Mouse (Mus musculus) hindbrain, embryonic 11.5 days (tissue): ENCODE results near the gene Asap2. TPM values are rescaled to one million over a fixed set of nuclear protein-coding genes. Genes with fewer than 3 reads are reported as not detected.

Experiments used
- ATAC-seq: fragments of 200-750 bp; cut with Nextera tagmentation; 2 replicates; pipeline ENCODE4 v1.8.0; 2017; ENCODE audit warnings: mild to moderate bottlenecking, moderate TSS enrichment, moderate library complexity; ENCODE audit not compliant: low FRiP score
- DNase-seq: peaks from one replicate; pipeline ENCODE4 v3.0.0-alpha.2; 2015; ENCODE audit warnings: low spot score
- H3K27ac ChIP-seq: fragments of 300-500 bp; sonication (generic); 2 replicates; pipeline ENCODE4 v1.5.1; 2014; ENCODE audit warnings: mild to moderate bottlenecking, low read depth, low read length
- H3K27me3 ChIP-seq: fragments of 300-500 bp; sonication (generic); 2 replicates; pipeline ENCODE4 v1.6.1; 2014; ENCODE audit warnings: mild to moderate bottlenecking, low read length, moderate library complexity, mixed read lengths; ENCODE audit not compliant: control insufficient read depth, insufficient read depth
- H3K36me3 ChIP-seq: fragments of 300-500 bp; sonication (generic); 2 replicates; pipeline ENCODE4 v1.6.1; 2014; ENCODE audit warnings: mild to moderate bottlenecking, low read length, moderate library complexity, mixed read lengths; ENCODE audit not compliant: control insufficient read depth, insufficient read depth
- H3K4me1 ChIP-seq: fragments of 300-500 bp; sonication (generic); replicated peaks from 2 replicates; pipeline ENCODE4 v1.6.1; 2014; ENCODE audit warnings: low read length, mixed read lengths; ENCODE audit not compliant: control insufficient read depth, insufficient read depth
- H3K4me2 ChIP-seq: fragments of 300-500 bp; sonication (generic); replicated peaks from 2 replicates; pipeline ENCODE4 v1.6.1; 2014; ENCODE audit warnings: mild to moderate bottlenecking, low read depth, low read length
- H3K4me3 ChIP-seq: fragments of 300-500 bp; sonication (generic); 2 replicates; pipeline ENCODE4 v1.5.1; 2014; ENCODE audit warnings: low read depth, low read length
- H3K9ac ChIP-seq: fragments of 300-500 bp; sonication (generic); 2 replicates; pipeline ENCODE4 v1.6.1; 2014; ENCODE audit warnings: low read depth, low read length
- H3K9me3 ChIP-seq: fragments of 300-500 bp; sonication (generic); 2 replicates; pipeline ENCODE4 v1.6.1; 2016; ENCODE audit warnings: low read length; ENCODE audit not compliant: control insufficient read depth
- WGBS: fragments of 180-500 bp; shearing (Covaris S2); extraction: QIAGEN DNeasy Blood & Tissue Kit; methylation state at CpG from one replicate; pipeline ENCODE4 v1.1.7; 2014; 5-methylcytosine and 5-hydroxymethylcytosine counted together
- polyA plus RNA-seq: library from polyadenylated mRNA; unstranded; fragments of >200 nt; fragmentation: Nextera tagmentation; extraction: Ambion mirVana; gene quantifications from 2 replicates; pipeline ENCODE4 v1.2.1, GENCODE M21; 2014

The Asap2 gene
- polyA plus RNA-seq, 1 experiment from 2014 or later, result 18.4 TPM

DNA sequence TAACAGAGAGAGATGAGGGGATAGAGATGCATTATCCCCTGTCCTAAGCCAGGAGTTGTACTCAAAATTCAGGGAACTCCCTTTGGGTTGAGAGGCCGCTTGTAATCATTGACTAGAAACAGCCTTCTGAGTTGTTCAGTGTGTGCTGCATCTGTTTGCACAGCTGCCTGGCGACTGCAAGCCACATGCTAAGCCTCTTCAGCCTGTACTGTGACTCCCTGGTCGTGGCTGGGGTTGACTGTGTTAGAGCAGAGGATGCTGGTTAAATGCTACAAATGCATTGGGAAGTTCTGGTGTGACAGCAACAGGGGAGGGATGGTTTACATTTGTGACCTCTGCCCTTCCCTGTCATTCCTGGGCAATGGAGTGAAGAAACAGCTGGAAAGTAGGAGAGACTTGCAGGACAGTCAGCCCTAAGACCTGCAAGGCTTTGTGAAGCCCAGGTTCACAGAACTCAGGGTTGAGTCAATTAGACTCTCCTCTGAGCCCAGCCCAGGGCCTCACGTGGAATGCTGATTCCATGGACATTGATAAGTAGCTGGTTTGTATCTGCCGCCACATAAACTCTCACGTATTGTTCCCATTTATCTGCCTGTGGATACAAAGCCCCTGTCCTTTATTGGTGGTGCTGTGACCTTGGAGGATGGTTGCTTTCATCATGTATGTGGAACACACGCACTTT lies 257.6 kb downstream of the Asap2 start:
- ATAC-seq, result no peak
- H3K36me3 ChIP-seq, result peaks cover 13% of the 10 kb centered on the region
- H3K4me2 ChIP-seq, result no peak overlapping the region
- H3K4me1 ChIP-seq, result no peaks in the 10 kb centered on the region
- 76% methylated on average over 7 of the region's 7 CpGs for WGBS
- no peaks in the 10 kb centered on the region for H3K27me3 ChIP-seq
- no peak for DNase-seq
- no peaks in the 10 kb centered on the region for H3K9me3 ChIP-seq
- no peak overlapping the region for H3K9ac ChIP-seq
- H3K27ac ChIP-seq, result no peak overlapping the region
- H3K4me3 ChIP-seq, result no peak overlapping the region

- no peak overlapping the region for H3K4me2 ChIP-seq
- WGBS, result 93% methylated on average over 6 of the region's 6 CpGs
- H3K36me3 ChIP-seq, result peaks cover 2% of the 10 kb centered on the region; the same call in 1 of the 2 replicates
- H3K27me3 ChIP-seq, result no peaks in the 10 kb centered on the region
- no peaks in the 10 kb centered on the region for H3K4me1 ChIP-seq
- H3K4me3 ChIP-seq, result no peak overlapping the region
- H3K27ac ChIP-seq, result no peak overlapping the region
- no peak overlapping the region for H3K9ac ChIP-seq
- DNase-seq (no peak), ATAC-seq (no peak)
- H3K9me3 ChIP-seq, result no peaks in the 10 kb centered on the region
Measured at GRCm38 (mm10) chr12:21260494-21261256, 270.4 kb downstream of the Asap2 start.

- Histone ChIP-seq H3K4me2 (no peak overlapping the region), H3K9ac (no peak overlapping the region), H3K27me3 (no peaks in the 10 kb centered on the region), H3K9me3 (no peaks in the 10 kb centered on the region), H3K27ac (no peak overlapping the region), H3K36me3 (peaks cover 2% of the 10 kb centered on the region; the same call in 1 of the 2 replicates), H3K4me1 (no peaks in the 10 kb centered on the region), H3K4me3 (no peak overlapping the region)
- WGBS, result 87% methylated on average over 4 of the region's 4 CpGs
- no peak for DNase-seq
- ATAC-seq, result no peak
Measured at GRCm38 (mm10) chr12:21261521-21261920, 271.3 kb downstream of the Asap2 start.

- Histone ChIP-seq H3K9ac (no peak overlapping the region), H3K4me1 (no peaks in the 10 kb centered on the region), H3K36me3 (peaks cover 2% of the 10 kb centered on the region; the same call in 1 of the 2 replicates), H3K4me2 (no peak overlapping the region), H3K4me3 (no peak overlapping the region), H3K9me3 (no peaks in the 10 kb centered on the region), H3K27me3 (no peaks in the 10 kb centered on the region), H3K27ac (no peak overlapping the region)
- no peak for DNase-seq
- no peak for ATAC-seq
- WGBS, result 95% methylated on average over 5 of the region's 5 CpGs
Measured at GRCm38 (mm10) chr12:21263256-21263655, 273.0 kb downstream of the Asap2 start.

- H3K4me1 ChIP-seq, result no peaks in the 10 kb centered on the region
- 90% methylated on average over 5 of the region's 5 CpGs for WGBS
- H3K27me3 ChIP-seq, result no peaks in the 10 kb centered on the region
- DNase-seq (no peak), ATAC-seq (no peak)
- H3K36me3 ChIP-seq, result peaks cover 4% of the 10 kb centered on the region; the same call in 1 of the 2 replicates
- no peak overlapping the region for H3K4me3 ChIP-seq
- no peak overlapping the region for H3K9ac ChIP-seq
- H3K27ac ChIP-seq, result no peak overlapping the region
- H3K4me2 ChIP-seq, result no peak overlapping the region
- H3K9me3 ChIP-seq, result no peaks in the 10 kb centered on the region
Measured at GRCm38 (mm10) chr12:21264241-21264640, 274.0 kb downstream of the Asap2 start.

DNA sequence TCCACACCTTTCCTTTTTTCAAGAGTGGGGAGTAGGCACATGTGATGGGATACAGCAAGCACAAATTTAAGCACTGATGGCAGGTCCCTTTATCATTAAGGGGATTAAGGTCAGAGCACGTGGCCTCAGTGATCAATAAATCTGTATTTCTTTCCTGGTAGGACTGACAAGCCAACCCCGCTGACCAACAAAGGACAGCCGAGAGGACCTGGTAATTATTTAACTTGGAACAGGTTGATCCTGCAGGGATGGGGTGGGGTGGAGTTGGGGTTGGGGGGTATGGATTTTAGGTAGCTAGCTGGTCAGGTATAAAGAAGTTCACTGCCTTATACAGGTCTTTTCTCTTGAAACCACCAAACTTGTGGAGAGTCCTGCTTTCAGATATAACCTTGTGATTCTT lies 274.7 kb downstream of the Asap2 start:
- Histone ChIP-seq H3K36me3 (0 out of 2 replicates have a peak, but pooled peaks cover 2% of the 10 kb centered on the region), H3K9ac (no peak overlapping the region), H3K27ac (no peak overlapping the region), H3K9me3 (no peaks in the 10 kb centered on the region), H3K4me3 (no peak overlapping the region), H3K27me3 (no peaks in the 10 kb centered on the region), H3K4me1 (no peaks in the 10 kb centered on the region), H3K4me2 (no peak overlapping the region)
- ATAC-seq (no peak), DNase-seq (no peak)
- WGBS, result 75% methylated on average over 3 of the region's 3 CpGs

DNA sequence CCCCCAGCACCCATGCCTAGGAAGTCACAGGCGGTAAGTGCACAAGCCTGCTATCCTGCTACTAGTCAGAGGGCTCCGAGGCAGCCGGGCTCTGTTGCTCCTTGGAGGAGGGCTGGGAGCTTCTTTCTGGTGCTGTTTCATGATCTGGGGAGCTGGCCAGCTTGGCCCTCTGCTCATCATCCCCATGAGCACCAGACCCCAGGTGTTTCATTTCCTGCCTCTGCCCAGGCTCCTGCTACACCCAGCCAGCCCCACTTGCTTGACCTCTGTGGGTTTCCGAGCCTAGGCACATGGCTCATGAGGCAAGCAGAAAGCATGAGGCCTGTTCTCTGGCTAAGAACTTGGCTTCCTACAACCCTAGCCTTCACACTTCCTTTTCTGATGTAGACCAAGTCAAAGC lies 275.2 kb downstream of the Asap2 start:
- Histone ChIP-seq H3K27ac (no peak overlapping the region), H3K4me2 (no peak overlapping the region)
- ATAC-seq, result no peak

GRCm38 (mm10) chr12:21265946-21266783 lies 275.9 kb downstream of the Asap2 start:
- Histone ChIP-seq H3K4me3 (no peak overlapping the region), H3K9ac (no peak overlapping the region), H3K4me1 (no peaks in the 10 kb centered on the region), H3K9me3 (no peaks in the 10 kb centered on the region), H3K36me3 (0 out of 2 replicates have a peak, but pooled peaks cover 2% of the 10 kb centered on the region), H3K27ac (no peak overlapping the region), H3K27me3 (no peaks in the 10 kb centered on the region), H3K4me2 (no peak overlapping the region)
- ATAC-seq (peak; percentile 85), DNase-seq (peak; percentile 64)
- WGBS, result 79% methylated on average over 14 of the region's 14 CpGs

More for the DNA sequence above, 275.2 kb downstream of the Asap2 start:
- WGBS, result 93% methylated on average over 4 of the region's 4 CpGs
- Histone ChIP-seq H3K4me3 (no peak overlapping the region), H3K4me1 (no peaks in the 10 kb centered on the region), H3K27me3 (no peaks in the 10 kb centered on the region), H3K9ac (no peak overlapping the region), H3K9me3 (no peaks in the 10 kb centered on the region), H3K36me3 (0 out of 2 replicates have a peak, but pooled peaks cover 2% of the 10 kb centered on the region)
- DNase-seq, result no peak
